Mouse (Mus musculus) WW6 (cell line): ENCODE results near the gene Lyve1.

Experiments used
- DNase-seq: peaks from one replicate; pipeline ENCODE4 v3.0.0-alpha.2; 2013; ENCODE audit warnings: low read depth, low spot score

The Lyve1 gene

GRCm38 (mm10) chr7:110809585-110810557, 53.2 kb downstream of the Lyve1 start:
- DNase-seq: no peak

GRCm38 (mm10) chr7:110808962-110809361, 54.1 kb downstream of the Lyve1 start:
- no peak for DNase-seq

- DNase-seq: no peak
Observed at GRCm38 (mm10) chr7:110807460-110808030, 55.5 kb downstream of the Lyve1 start.

GRCm38 (mm10) chr7:110804266-110804665, 58.8 kb downstream of the Lyve1 start:
- DNase-seq: no peak

- no peak for DNase-seq
Observed at GRCm38 (mm10) chr7:110803131-110803530, 59.9 kb downstream of the Lyve1 start.

- DNase-seq: peak; percentile 38
Observed at GRCm38 (mm10) chr7:110801028-110801427, 62.0 kb downstream of the Lyve1 start.
